Mouse (Mus musculus): ENCODE measurements at regions not wholly inside any gene's neighbourhood (a gene's known extent, or its start where the extent isn't known, plus 50 kb on each side); places are given as distances from the start of the nearest gene placed in this dataset.

DNA sequence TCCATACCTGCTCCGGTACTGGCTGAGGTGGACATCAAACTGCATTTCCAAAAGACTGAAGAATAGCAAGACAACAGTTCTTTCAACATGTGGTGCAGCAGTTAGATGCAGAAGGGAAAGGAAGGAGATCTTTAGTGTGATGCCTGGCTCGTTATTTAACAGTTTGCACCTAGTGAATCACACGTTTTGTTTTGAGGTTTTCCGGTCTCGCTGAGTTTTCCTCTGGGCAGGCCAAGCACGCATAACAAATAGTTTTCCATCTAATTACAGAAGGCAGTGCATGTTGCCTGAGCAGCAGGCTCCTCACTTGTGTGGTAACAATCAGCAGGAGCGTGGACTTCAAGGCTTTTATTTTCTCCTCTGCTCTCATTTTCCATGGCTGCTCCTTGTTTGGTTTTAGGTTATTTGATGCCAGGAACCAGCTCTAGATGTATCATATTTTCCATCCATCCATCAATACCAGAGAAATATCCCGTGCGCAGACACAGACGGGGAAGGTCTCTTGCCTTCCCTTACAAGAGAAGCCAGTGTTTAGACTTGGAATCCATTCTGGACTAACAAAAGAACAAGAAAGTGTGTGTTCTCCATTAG lies 199.6 kb upstream of the Ccdc122 start:
- Histone ChIP-seq H3K4me2 (no peak overlapping the region), H3K9me3 (replicated peaks; ENCODE audit: control insufficient read depth, low read length) (no peaks in the 10 kb centered on the region), H3K27ac (ENCODE audit: low read depth, low read length) (no peak overlapping the region), H3K4me1 (ENCODE audit: control insufficient read depth, insufficient read depth, low read length) (no peaks in the 10 kb centered on the region), H3K36me3 (ENCODE audit: control insufficient read depth, insufficient read depth, low read length) (no peaks in the 10 kb centered on the region), H3K4me3 (ENCODE audit: low read depth, low read length) (no peak overlapping the region), H3K27me3 (ENCODE audit: control insufficient read depth, insufficient read depth, low read length) (no peaks in the 10 kb centered on the region), H3K9ac (ENCODE audit: low read depth, low read length) (no peak overlapping the region)
- no peak for ATAC-seq (replicated peaks; ENCODE audit: insufficient number of reproducible peaks, low FRiP score, low TSS enrichment)
- 69% methylated on average over 10 of the region's 10 CpGs for WGBS (ENCODE audit: insufficient replicate concordance)

DNA sequence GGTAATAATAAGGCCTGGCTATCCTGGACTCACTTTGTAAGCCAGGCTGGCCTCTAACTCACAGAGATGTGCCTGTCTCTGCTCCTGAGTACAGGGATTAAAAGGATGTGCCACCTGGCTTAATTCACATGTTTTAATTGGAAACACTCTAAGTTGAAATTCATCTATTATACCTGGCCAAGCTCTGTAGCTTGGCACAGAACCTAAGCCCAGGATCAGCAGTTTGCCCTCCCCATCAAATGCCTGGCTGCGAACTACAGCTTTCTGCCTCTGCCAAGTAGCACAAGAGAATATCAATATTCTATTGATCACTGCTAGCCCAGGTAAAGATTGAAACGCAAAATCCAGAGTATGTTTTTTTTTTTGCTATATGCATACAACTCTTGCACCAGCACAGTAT lies 200.3 kb upstream of the Ccdc122 start:
- no peaks in the 10 kb centered on the region for H3K36me3 ChIP-seq (ENCODE audit: control insufficient read depth, insufficient read depth, low read length)
- H3K4me2 ChIP-seq = no peak overlapping the region
- no peak overlapping the region for H3K4me3 ChIP-seq (ENCODE audit: low read depth, low read length)
- no peaks in the 10 kb centered on the region for H3K27me3 ChIP-seq (ENCODE audit: control insufficient read depth, insufficient read depth, low read length)
- H3K4me1 ChIP-seq (ENCODE audit: control insufficient read depth, insufficient read depth, low read length) = no peaks in the 10 kb centered on the region
- no peak for ATAC-seq (replicated peaks; ENCODE audit: insufficient number of reproducible peaks, low FRiP score, low TSS enrichment)
- WGBS (ENCODE audit: insufficient replicate concordance) = 78% methylated on average over 2 of the region's 2 CpGs
- no peak overlapping the region for H3K9ac ChIP-seq (ENCODE audit: low read depth, low read length)
- no peak overlapping the region for H3K27ac ChIP-seq (ENCODE audit: low read depth, low read length)
- H3K9me3 ChIP-seq (replicated peaks; ENCODE audit: control insufficient read depth, low read length) = no peaks in the 10 kb centered on the region

DNA sequence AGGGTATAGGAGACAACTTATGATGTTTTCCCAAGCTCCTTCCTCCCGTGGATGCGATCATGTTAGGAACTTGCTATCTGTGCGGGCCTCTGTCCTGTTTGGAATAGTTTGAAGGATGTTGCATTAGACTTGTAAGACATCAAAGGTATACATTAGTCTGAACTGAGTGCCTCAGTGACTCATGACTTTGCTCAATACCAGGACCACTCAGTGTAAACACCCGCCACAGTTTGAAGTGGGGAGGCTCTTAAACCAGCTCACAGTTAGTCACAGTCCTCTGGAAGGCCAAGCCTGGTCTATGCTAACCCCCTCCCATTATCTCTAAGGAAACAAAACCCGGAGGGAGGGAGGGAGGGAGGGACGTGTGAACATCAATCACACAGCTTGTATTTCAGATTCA lies 202.5 kb upstream of the Ccdc122 start:
- Histone ChIP-seq H3K27ac (ENCODE audit: low read depth, low read length) (no peak overlapping the region), H3K27me3 (ENCODE audit: control insufficient read depth, insufficient read depth, low read length) (no peaks in the 10 kb centered on the region), H3K4me1 (ENCODE audit: control insufficient read depth, insufficient read depth, low read length) (peaks cover under 1% of the 10 kb centered on the region; the same call in 1 of the 2 replicates), H3K4me2 (no peak overlapping the region), H3K4me3 (ENCODE audit: low read depth, low read length) (no peak overlapping the region), H3K9me3 (replicated peaks; ENCODE audit: control insufficient read depth, low read length) (no peaks in the 10 kb centered on the region), H3K9ac (ENCODE audit: low read depth, low read length) (no peak overlapping the region), H3K36me3 (ENCODE audit: control insufficient read depth, insufficient read depth, low read length) (no peaks in the 10 kb centered on the region)
- 49% methylated on average over 6 of the region's 6 CpGs for WGBS (ENCODE audit: insufficient replicate concordance)
- ATAC-seq (replicated peaks; ENCODE audit: insufficient number of reproducible peaks, low FRiP score, low TSS enrichment) = no peak

DNA sequence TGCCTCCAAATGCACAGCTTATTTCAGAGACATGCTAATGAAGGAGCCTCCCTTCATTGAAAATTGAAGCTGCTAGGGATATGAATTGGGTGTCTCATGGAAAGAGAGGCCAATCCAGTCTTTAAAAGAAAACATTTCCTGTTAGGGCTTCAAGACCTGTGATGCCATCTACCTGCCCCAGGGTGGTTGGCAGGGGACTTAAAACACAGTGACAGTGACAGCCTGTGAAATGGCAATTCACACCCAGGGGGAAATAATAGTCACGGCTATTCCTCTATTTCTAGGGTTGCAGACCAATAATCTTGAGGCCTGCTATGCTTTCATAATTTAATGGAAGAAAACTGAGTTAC lies 207.4 kb upstream of the Ccdc122 start:
- H3K9me3 ChIP-seq (replicated peaks; ENCODE audit: control insufficient read depth, low read length) = no peaks in the 10 kb centered on the region
- 64% methylated on average over 1 of the region's 1 CpGs for WGBS (ENCODE audit: insufficient replicate concordance)
- no peak overlapping the region for H3K9ac ChIP-seq (ENCODE audit: low read depth, low read length)
- no peaks in the 10 kb centered on the region for H3K36me3 ChIP-seq (ENCODE audit: control insufficient read depth, insufficient read depth, low read length)
- peaks cover 6% of the 10 kb centered on the region for H3K4me1 ChIP-seq (ENCODE audit: control insufficient read depth, insufficient read depth, low read length)
- no peak overlapping the region for H3K27ac ChIP-seq (ENCODE audit: low read depth, low read length)
- ATAC-seq (replicated peaks; ENCODE audit: insufficient number of reproducible peaks, low FRiP score, low TSS enrichment) = no peak
- H3K4me3 ChIP-seq (ENCODE audit: low read depth, low read length) = no peak overlapping the region
- H3K4me2 ChIP-seq = no peak overlapping the region
- H3K27me3 ChIP-seq (ENCODE audit: control insufficient read depth, insufficient read depth, low read length) = no peaks in the 10 kb centered on the region

- no peak for ATAC-seq (replicated peaks; ENCODE audit: insufficient number of reproducible peaks, low FRiP score, low TSS enrichment)
- H3K4me3 ChIP-seq (ENCODE audit: low read depth, low read length) = no peak overlapping the region
Observed at GRCm38 (mm10) chr14:76828453-76829160, 208.0 kb upstream of the Ccdc122 start.

DNA sequence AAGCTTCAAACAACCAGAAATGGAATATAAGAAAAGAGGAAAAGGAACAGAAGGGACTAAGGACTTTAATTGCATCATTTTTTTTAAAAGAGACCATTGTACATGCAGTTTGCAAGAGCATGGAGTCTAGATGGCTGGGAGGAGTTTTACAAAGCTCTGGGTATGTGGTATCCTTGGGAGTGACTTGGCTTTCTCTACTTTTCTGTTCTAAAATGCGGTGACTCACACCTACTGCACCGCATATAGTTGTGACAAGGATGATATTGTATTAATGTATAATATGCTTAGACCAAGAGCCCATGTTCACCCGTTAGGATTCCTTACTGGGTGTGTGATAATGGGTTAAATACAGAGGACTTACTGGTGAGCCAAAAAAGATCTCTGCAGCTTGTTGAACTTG lies 212.5 kb upstream of the Ccdc122 start:
- no peak overlapping the region for H3K4me3 ChIP-seq (ENCODE audit: low read depth, low read length)
- no peak overlapping the region for H3K4me2 ChIP-seq
- no peak overlapping the region for H3K9ac ChIP-seq (ENCODE audit: low read depth, low read length)
- no peak for ATAC-seq (replicated peaks; ENCODE audit: insufficient number of reproducible peaks, low FRiP score, low TSS enrichment)
- no peaks in the 10 kb centered on the region for H3K27me3 ChIP-seq (ENCODE audit: control insufficient read depth, insufficient read depth, low read length)
- no peak overlapping the region for H3K27ac ChIP-seq (ENCODE audit: low read depth, low read length)
- H3K4me1 ChIP-seq (ENCODE audit: control insufficient read depth, insufficient read depth, low read length) = peaks cover 27% of the 10 kb centered on the region
- 84% methylated on average over 3 of the region's 3 CpGs for WGBS (ENCODE audit: insufficient replicate concordance)
- no peaks in the 10 kb centered on the region for H3K9me3 ChIP-seq (replicated peaks; ENCODE audit: control insufficient read depth, low read length)
- H3K36me3 ChIP-seq (ENCODE audit: control insufficient read depth, insufficient read depth, low read length) = no peaks in the 10 kb centered on the region

More at GRCm38 (mm10) chr14:76828453-76829160, 208.0 kb upstream of the Ccdc122 start:
- Histone ChIP-seq H3K27ac (ENCODE audit: low read depth, low read length) (no peak overlapping the region), H3K36me3 (ENCODE audit: control insufficient read depth, insufficient read depth, low read length) (no peaks in the 10 kb centered on the region), H3K4me1 (ENCODE audit: control insufficient read depth, insufficient read depth, low read length) (peaks cover 6% of the 10 kb centered on the region), H3K9ac (ENCODE audit: low read depth, low read length) (no peak overlapping the region), H3K9me3 (replicated peaks; ENCODE audit: control insufficient read depth, low read length) (no peaks in the 10 kb centered on the region), H3K4me2 (no peak overlapping the region), H3K27me3 (ENCODE audit: control insufficient read depth, insufficient read depth, low read length) (no peaks in the 10 kb centered on the region)
- WGBS (ENCODE audit: insufficient replicate concordance) = 55% methylated on average over 10 of the region's 10 CpGs

- no peak overlapping the region for H3K9ac ChIP-seq (ENCODE audit: low read depth, low read length)
- no peaks in the 10 kb centered on the region for H3K27me3 ChIP-seq (ENCODE audit: control insufficient read depth, insufficient read depth, low read length)
- peaks cover 33% of the 10 kb centered on the region for H3K4me1 ChIP-seq (ENCODE audit: control insufficient read depth, insufficient read depth, low read length)
- H3K36me3 ChIP-seq (ENCODE audit: control insufficient read depth, insufficient read depth, low read length) = no peaks in the 10 kb centered on the region
- H3K4me3 ChIP-seq (ENCODE audit: low read depth, low read length) = no peak overlapping the region
- no peak overlapping the region for H3K27ac ChIP-seq (ENCODE audit: low read depth, low read length)
- WGBS (ENCODE audit: insufficient replicate concordance) = 83% methylated on average over 9 of the region's 9 CpGs
- ATAC-seq (replicated peaks; ENCODE audit: insufficient number of reproducible peaks, low FRiP score, low TSS enrichment) = no peak
- no peak overlapping the region for H3K4me2 ChIP-seq
- no peaks in the 10 kb centered on the region for H3K9me3 ChIP-seq (replicated peaks; ENCODE audit: control insufficient read depth, low read length)
Observed at GRCm38 (mm10) chr14:76822766-76823325, 213.7 kb upstream of the Ccdc122 start.

DNA sequence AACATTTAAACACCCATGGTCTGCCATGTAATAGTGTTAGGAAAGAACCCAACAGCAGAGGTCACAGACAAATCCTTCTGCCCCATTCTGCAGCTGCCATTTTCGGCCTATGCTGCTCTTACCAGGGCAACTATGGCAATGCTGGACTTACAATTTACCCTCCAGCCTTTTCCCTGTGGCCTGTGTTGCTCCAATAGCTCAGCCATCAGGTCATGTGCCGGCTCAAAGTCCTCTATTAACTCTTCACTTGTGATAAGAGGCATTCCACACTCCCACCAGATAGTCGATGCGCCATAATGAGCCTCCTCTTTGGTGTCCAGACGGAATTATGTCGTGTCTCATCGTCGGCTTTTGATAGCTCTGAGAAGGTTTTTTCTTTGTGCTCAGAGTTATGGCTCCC lies 214.7 kb upstream of the Ccdc122 start:
- no peak overlapping the region for H3K4me2 ChIP-seq
- no peak overlapping the region for H3K9ac ChIP-seq (ENCODE audit: low read depth, low read length)
- H3K4me1 ChIP-seq (ENCODE audit: control insufficient read depth, insufficient read depth, low read length) = peaks cover 35% of the 10 kb centered on the region
- 37% methylated on average over 8 of the region's 8 CpGs for WGBS (ENCODE audit: insufficient replicate concordance)
- no peak overlapping the region; the same call in 1 of the 2 replicates for H3K27ac ChIP-seq (ENCODE audit: low read depth, low read length)
- no peak for ATAC-seq (replicated peaks; ENCODE audit: insufficient number of reproducible peaks, low FRiP score, low TSS enrichment)
- H3K27me3 ChIP-seq (ENCODE audit: control insufficient read depth, insufficient read depth, low read length) = no peaks in the 10 kb centered on the region
- no peaks in the 10 kb centered on the region for H3K36me3 ChIP-seq (ENCODE audit: control insufficient read depth, insufficient read depth, low read length)
- H3K9me3 ChIP-seq (replicated peaks; ENCODE audit: control insufficient read depth, low read length) = no peaks in the 10 kb centered on the region
- no peak overlapping the region for H3K4me3 ChIP-seq (ENCODE audit: low read depth, low read length)

- no peak for ATAC-seq (replicated peaks; ENCODE audit: insufficient number of reproducible peaks, low FRiP score, low TSS enrichment)
- no peak overlapping the region; the same call in 1 of the 2 replicates for H3K27ac ChIP-seq (ENCODE audit: low read depth, low read length)
- H3K9ac ChIP-seq (ENCODE audit: low read depth, low read length) = no peak overlapping the region
- H3K27me3 ChIP-seq (ENCODE audit: control insufficient read depth, insufficient read depth, low read length) = no peaks in the 10 kb centered on the region
- no peak overlapping the region for H3K4me3 ChIP-seq (ENCODE audit: low read depth, low read length)
- no peaks in the 10 kb centered on the region for H3K36me3 ChIP-seq (ENCODE audit: control insufficient read depth, insufficient read depth, low read length)
- H3K4me2 ChIP-seq = no peak overlapping the region
- 63% methylated on average over 7 of the region's 7 CpGs for WGBS (ENCODE audit: insufficient replicate concordance)
- no peaks in the 10 kb centered on the region for H3K9me3 ChIP-seq (replicated peaks; ENCODE audit: control insufficient read depth, low read length)
- peaks cover 35% of the 10 kb centered on the region for H3K4me1 ChIP-seq (ENCODE audit: control insufficient read depth, insufficient read depth, low read length)
Observed at GRCm38 (mm10) chr14:76821484-76821883, 215.1 kb upstream of the Ccdc122 start.
